28 mouse cellular contexts compared by ENCODE assay signal in genomic region chr15:82335194-82335593, GRCm38 (mm10). TPM values are rescaled to one million over a fixed set of nuclear protein-coding genes. Genes with fewer than 3 reads are reported as not detected.
DNase-seq lines count a peak whose midpoint lies in the region; ATAC-seq and TF ChIP-seq lines count a peak whose summit lies in the region.
"Had no signal": no experiment of that assay in that cellular context is flagged by ENCODE, and none has a peak within 500 bp of the region (broad histone marks: within the 10 kb centered on the region; RNA-seq: fewer than 3 reads in every experiment).

No protein-coding gene starts in this region.

- H3K27me3 ChIP-seq in cerebellum, adult 2 months (ENCODE audit: control insufficient read depth, insufficient read depth, low read length) = no peaks in the 10 kb centered on the region
- no peaks in the 10 kb centered on the region for H3K27me3 ChIP-seq in intestine, postnatal 0 days (replicated peaks; ENCODE audit: control insufficient read depth, insufficient read depth, low read length)
- no peaks in the 10 kb centered on the region for H3K27me3 ChIP-seq in intestine, embryonic 16.5 days (replicated peaks; ENCODE audit: control insufficient read depth, insufficient read depth, low read length)

- peaks cover 61% of the 10 kb centered on the region for H3K36me3 ChIP-seq in intestine, postnatal 0 days (ENCODE audit: control insufficient read depth, insufficient read depth)
- peaks cover 19% of the 10 kb centered on the region for H3K36me3 ChIP-seq in intestine, embryonic 16.5 days (ENCODE audit: control insufficient read depth, insufficient read depth, low read length)

- no peak overlapping the region for H3K27ac ChIP-seq in cerebellum, adult 2 months (ENCODE audit: insufficient read depth, low read length)
- H3K27ac ChIP-seq in intestine, postnatal 0 days (ENCODE audit: low read depth, low read length) = 0 out of 2 replicates have a peak overlapping the region, but pooled peaks have one; percentile 71
- no peak overlapping the region for H3K27ac ChIP-seq in intestine, embryonic 16.5 days (ENCODE audit: low read length)
- H3K27ac ChIP-seq: forebrain, embryonic 10.5 days; forebrain, embryonic 13.5 days; gastrocnemius, adult 2 months; hindbrain, embryonic 13.5 days; hindbrain, postnatal 0 days had no signal

- H3K4me1 ChIP-seq in cerebellum, adult 2 months (ENCODE audit: control insufficient read depth, insufficient read depth, low read length) = peaks cover 17% of the 10 kb centered on the region
- no peaks in the 10 kb centered on the region for H3K4me1 ChIP-seq in intestine, postnatal 0 days (replicated peaks; ENCODE audit: control insufficient read depth, insufficient read depth, low read length)
- peaks cover 19% of the 10 kb centered on the region for H3K4me1 ChIP-seq in intestine, embryonic 16.5 days (ENCODE audit: control insufficient read depth, insufficient read depth, low read length)

- no peak for ATAC-seq in intestine, postnatal 0 days
- ATAC-seq in intestine, embryonic 16.5 days = no peak
- ATAC-seq: CD4-positive, CD25-positive, alpha-beta regulatory T cell, adult 4 months; forebrain, embryonic 13.5 days; forebrain, embryonic 16.5 days; hindbrain, postnatal 0 days; inflammation-experienced regulatory T-cells, adult 6 months had no signal

- H3K4me2 ChIP-seq in intestine, postnatal 0 days (replicated peaks; ENCODE audit: low read depth) = peak overlapping the region; percentile 70
- H3K4me2 ChIP-seq in intestine, embryonic 16.5 days (ENCODE audit: low read depth, low read length) = no peak overlapping the region
- H3K4me2 ChIP-seq: forebrain, embryonic 13.5 days; heart, embryonic 11.5 days; hindbrain, embryonic 13.5 days had no signal

- H3K9ac ChIP-seq in intestine, postnatal 0 days (ENCODE audit: low read depth, low read length) = peak overlapping the region; percentile 54; the same call in 1 of the 2 replicates
- H3K9ac ChIP-seq in intestine, embryonic 16.5 days (ENCODE audit: low read depth, low read length) = no peak overlapping the region
- H3K9ac ChIP-seq: forebrain, embryonic 13.5 days; hindbrain, embryonic 13.5 days had no signal

- H3K9me3 ChIP-seq in intestine, postnatal 0 days (ENCODE audit: control insufficient read depth) = no peaks in the 10 kb centered on the region
- no peaks in the 10 kb centered on the region for H3K9me3 ChIP-seq in intestine, embryonic 16.5 days (ENCODE audit: control insufficient read depth, low read length)
- H3K9me3 ChIP-seq: forebrain, embryonic 10.5 days; forebrain, embryonic 13.5 days; hindbrain, embryonic 13.5 days had no signal

- TF ChIP-seq CTCF in cerebellum, adult 2 months (IDR thresholded peaks at IDR 0.05; ENCODE audit: borderline replicate concordance, insufficient read depth, low read depth, low read length) = no peak
- no peak for TF ChIP-seq CTCF in intestine, postnatal 0 days (IDR thresholded peaks at IDR 0.05; ENCODE audit: low read depth)

- TF ChIP-seq POLR2A in cerebellum, adult 2 months (IDR thresholded peaks at IDR 0.05; ENCODE audit: borderline replicate concordance, insufficient read depth, low read length) = no peak

- 64% methylated on average over 4 of the region's 4 CpGs for WGBS in cerebellum, adult 2 months
- WGBS in intestine, postnatal 0 days = 94% methylated on average over 4 of the region's 4 CpGs
- 94% methylated on average over 4 of the region's 4 CpGs for WGBS in intestine, embryonic 16.5 days

- no peak overlapping the region for H3K4me3 ChIP-seq in cerebellum, adult 2 months (replicated peaks; ENCODE audit: insufficient read depth, low read depth, low read length)
- H3K4me3 ChIP-seq in intestine, postnatal 0 days (ENCODE audit: low read depth, low read length) = no peak overlapping the region
- no peak overlapping the region for H3K4me3 ChIP-seq in intestine, embryonic 16.5 days (ENCODE audit: low read length)
- H3K4me3 ChIP-seq: forebrain, embryonic 10.5 days; forebrain, embryonic 13.5 days; gastrocnemius, adult 2 months; hindbrain, embryonic 13.5 days had no signal

- DNase-seq in cerebellum, adult 2 months = peak; percentile 62 to 74
- DNase-seq in cerebellum, adult 11 months = no peak
- peak; percentile 65 for DNase-seq in cerebellum, adult 9-11 months
- DNase-seq in cerebellum, postnatal 36 days = peak; percentile 51 to 57
- no peak for DNase-seq in left cerebral cortex, adult 11 months (ENCODE audit: low spot score)
- no peak for DNase-seq in embryo, embryonic 9.5 days (ENCODE audit: extremely low spot score)
- DNase-seq: adrenal gland, adult 2 months; adrenal gland, postnatal 14 days; embryo, embryonic 11 days; gastrocnemius, adult 2 months; gastrocnemius, postnatal 14 days; heart, adult 11 months; kidney, adult 11 months; kidney, adult 8-10 months had no signal

RNA-seq across cellular contexts. Expression of gene Naga, which starts 3.5 kb away (rescaled TPM):
- polyA plus RNA-seq in cerebellum, adult 2 months (2012; rRNA removed) = 63.0 and 75.2 TPM in 2 replicates
- 1,439 and 1,503 TPM in 2 replicates for polyA plus RNA-seq in intestine, postnatal 0 days (2015; fragmentation: Nextera tagmentation; extraction: Ambion mirVana)
- polyA plus RNA-seq in intestine, embryonic 16.5 days (2015; fragmentation: Nextera tagmentation; extraction: Ambion mirVana) = 296 and 437 TPM in 2 replicates

RNA-seq across cellular contexts. Expression of gene Pheta2, which starts 3.5 kb away (rescaled TPM):
- 0.13 and 0.16 TPM in 2 replicates for polyA plus RNA-seq in cerebellum, adult 2 months (2012; rRNA removed)
- 5.4 and 5.5 TPM in 2 replicates for polyA plus RNA-seq in intestine, postnatal 0 days (2015; fragmentation: Nextera tagmentation; extraction: Ambion mirVana)
- polyA plus RNA-seq in intestine, embryonic 16.5 days (2015; fragmentation: Nextera tagmentation; extraction: Ambion mirVana) = 11.6 and 13.2 TPM in 2 replicates

RNA-seq across cellular contexts. Expression of gene Smdt1, which starts 3.6 kb away (rescaled TPM):
- polyA plus RNA-seq in cerebellum, adult 2 months (2012; rRNA removed) = 309 and 332 TPM in 2 replicates
- polyA plus RNA-seq in intestine, postnatal 0 days (2015; fragmentation: Nextera tagmentation; extraction: Ambion mirVana) = 448 and 457 TPM in 2 replicates
- 332 and 340 TPM in 2 replicates for polyA plus RNA-seq in intestine, embryonic 16.5 days (2015; fragmentation: Nextera tagmentation; extraction: Ambion mirVana)

RNA-seq across cellular contexts. Expression of gene Ndufa6, which starts 18.9 kb away (rescaled TPM):
- polyA plus RNA-seq in cerebellum, adult 2 months (2012; rRNA removed) = 608 and 627 TPM in 2 replicates
- polyA plus RNA-seq in intestine, postnatal 0 days (2015; fragmentation: Nextera tagmentation; extraction: Ambion mirVana) = 830 and 832 TPM in 2 replicates
- 561 and 588 TPM in 2 replicates for polyA plus RNA-seq in intestine, embryonic 16.5 days (2015; fragmentation: Nextera tagmentation; extraction: Ambion mirVana)

RNA-seq across cellular contexts. Expression of gene Wbp2nl, which starts 36.4 kb away (rescaled TPM):
- polyA plus RNA-seq in cerebellum, adult 2 months (2012; rRNA removed) = not detected in 2 replicates
- not detected in 2 replicates for polyA plus RNA-seq in intestine, postnatal 0 days (2015; fragmentation: Nextera tagmentation; extraction: Ambion mirVana)
- 0.15 and 0.16 TPM in 2 replicates for polyA plus RNA-seq in intestine, embryonic 16.5 days (2015; fragmentation: Nextera tagmentation; extraction: Ambion mirVana)
- polyA plus RNA-seq: adrenal gland, adult 2 months; C2C12; CD4-positive, CD25-positive, alpha-beta regulatory T cell, adult 4 months; embryonic facial prominence, embryonic 14.5 days; forebrain, embryonic 13.5 days; heart, embryonic 14.5 days; heart, postnatal 0 days; inflammation-experienced regulatory T-cells, adult 6 months had no signal

Comparison
In these comparisons a context has a peak if more than half of its experiments do, and no peak if none do; other contexts are left out.
1. DNase-seq: peak in cerebellum, adult 2 months (2 of 2), cerebellum, adult 9-11 months (single experiment) and cerebellum, postnatal 36 days (2 of 2); none in cerebellum, adult 11 months (single experiment), left cerebral cortex, adult 11 months (single experiment) and embryo, embryonic 9.5 days (single experiment).